Mouse (Mus musculus) heart, embryonic 11.5 days (tissue): ENCODE measurements around the gene Zbtb43. TPM values are rescaled to one million over a fixed set of nuclear protein-coding genes. Genes with fewer than 3 reads are reported as not detected.

Experiments used
- ATAC-seq: fragments of 200-750 bp; cut with Nextera tagmentation; replicated peaks from 2 replicates; pipeline ENCODE4 v1.8.0; 2017; ENCODE audit warnings: moderate library complexity; ENCODE audit not compliant: insufficient number of reproducible peaks, low FRiP score, low TSS enrichment
- H3K27ac ChIP-seq: fragments of 300-500 bp; sonication (generic); 2 replicates; pipeline ENCODE4 v1.5.1; 2014; ENCODE audit warnings: mild to moderate bottlenecking, low read depth, low read length
- H3K27me3 ChIP-seq: fragments of 300-500 bp; sonication (generic); 2 replicates; pipeline ENCODE4 v1.6.1; 2014; ENCODE audit warnings: mild to moderate bottlenecking, low read length, mixed read lengths; ENCODE audit not compliant: control insufficient read depth, insufficient read depth
- H3K36me3 ChIP-seq: fragments of 300-500 bp; sonication (generic); 2 replicates; pipeline ENCODE4 v1.6.1; 2014; ENCODE audit warnings: mild to moderate bottlenecking, low read length, moderate library complexity, mixed read lengths; ENCODE audit not compliant: control insufficient read depth, insufficient read depth
- H3K4me1 ChIP-seq: fragments of 300-500 bp; sonication (generic); 2 replicates; pipeline ENCODE4 v1.6.1; 2014; ENCODE audit warnings: low read length; ENCODE audit not compliant: control insufficient read depth, insufficient read depth
- H3K4me2 ChIP-seq: fragments of 300-500 bp; sonication (generic); 2 replicates; pipeline ENCODE4 v1.6.1; 2014; ENCODE audit warnings: mild to moderate bottlenecking, moderate library complexity
- H3K4me3 ChIP-seq: fragments of 300-500 bp; sonication (generic); 2 replicates; pipeline ENCODE4 v1.5.1; 2014; ENCODE audit warnings: low read depth, low read length
- H3K9ac ChIP-seq: fragments of 300-500 bp; sonication (generic); 2 replicates; pipeline ENCODE4 v1.6.1; 2014; ENCODE audit warnings: mild to moderate bottlenecking, low read depth, low read length, moderate library complexity
- H3K9me3 ChIP-seq: fragments of 300-500 bp; sonication (generic); replicated peaks from 2 replicates; pipeline ENCODE4 v1.6.1; 2016; ENCODE audit warnings: low read length; ENCODE audit not compliant: control insufficient read depth
- WGBS: fragments of 180-500 bp; shearing (Covaris S2); extraction: QIAGEN DNeasy Blood & Tissue Kit; methylation state at CpG from one replicate; pipeline ENCODE4 v1.1.7; 2014; ENCODE audit not compliant: insufficient replicate concordance; 5-methylcytosine and 5-hydroxymethylcytosine counted together
- polyA plus RNA-seq: library from polyadenylated mRNA; unstranded; fragments of >200 nt; fragmentation: Nextera tagmentation; extraction: Ambion mirVana; gene quantifications from 2 replicates; pipeline ENCODE4 v1.2.1, GENCODE M21; 2014

The Zbtb43 gene
- polyA plus RNA-seq, 1 experiment from 2014 or later: 16.8 TPM

- no peaks in the 10 kb centered on the region for H3K4me1 ChIP-seq
- ATAC-seq: no peak
- no peak overlapping the region for H3K9ac ChIP-seq
- H3K4me2 ChIP-seq: no peak overlapping the region
- H3K27me3 ChIP-seq: peaks cover 10% of the 10 kb centered on the region
- no peaks in the 10 kb centered on the region for H3K36me3 ChIP-seq
- H3K9me3 ChIP-seq: no peaks in the 10 kb centered on the region
- no peak overlapping the region for H3K4me3 ChIP-seq
- WGBS: 67% methylated on average over 8 of the region's 8 CpGs
- no peak overlapping the region for H3K27ac ChIP-seq
Observed at GRCm38 (mm10) chr2:33487332-33487731, 19.0 kb upstream of the Zbtb43 start.

- Histone ChIP-seq H3K4me3 (no peak overlapping the region), H3K9ac (no peak overlapping the region), H3K27ac (no peak overlapping the region), H3K4me1 (no peaks in the 10 kb centered on the region), H3K9me3 (no peaks in the 10 kb centered on the region), H3K36me3 (no peaks in the 10 kb centered on the region), H3K27me3 (peaks cover 10% of the 10 kb centered on the region), H3K4me2 (no peak overlapping the region)
- whole genome bisulfite sequencing: 11% methylated on average over 9 of the region's 9 CpGs
- no peak for ATAC-seq
Observed at GRCm38 (mm10) chr2:33486866-33487265, 18.5 kb upstream of the Zbtb43 start.

- H3K4me1 ChIP-seq: no peaks in the 10 kb centered on the region
- 81% methylated on average over 10 of the region's 10 CpGs for WGBS
- H3K9ac ChIP-seq: no peak overlapping the region
- no peaks in the 10 kb centered on the region for H3K36me3 ChIP-seq
- H3K4me3 ChIP-seq: no peak overlapping the region
- H3K27me3 ChIP-seq: no peaks in the 10 kb centered on the region
- H3K4me2 ChIP-seq: no peak overlapping the region
- ATAC-seq: no peak
- H3K9me3 ChIP-seq: no peaks in the 10 kb centered on the region
- no peak overlapping the region for H3K27ac ChIP-seq
Observed at GRCm38 (mm10) chr2:33477961-33478755, 9.8 kb upstream of the Zbtb43 start.

GRCm38 (mm10) chr2:33475961-33476360 is 7.6 kb upstream of the Zbtb43 start:
- no peak overlapping the region for H3K27ac ChIP-seq
- ATAC-seq: no peak

GRCm38 (mm10) chr2:33467546-33468465 is 553 bp downstream of the Zbtb43 start:
- Histone ChIP-seq H3K4me1 (peaks cover 14% of the 10 kb centered on the region), H3K36me3 (no peaks in the 10 kb centered on the region), H3K27me3 (no peaks in the 10 kb centered on the region), H3K9ac (peak overlapping the region; percentile 96), H3K27ac (peak overlapping the region; percentile 57; the same call in 1 of the 2 replicates), H3K4me2 (peak overlapping the region; percentile 87), H3K4me3 (peak overlapping the region; percentile 92), H3K9me3 (no peaks in the 10 kb centered on the region)
- WGBS: 6% methylated on average over 48 of the region's 57 CpGs
- ATAC-seq: no peak

More at GRCm38 (mm10) chr2:33475961-33476360, 7.6 kb upstream of the Zbtb43 start:
- no peaks in the 10 kb centered on the region for H3K9me3 ChIP-seq
- H3K4me2 ChIP-seq: no peak overlapping the region
- no peak overlapping the region for H3K9ac ChIP-seq
- H3K27me3 ChIP-seq: no peaks in the 10 kb centered on the region
- no peaks in the 10 kb centered on the region for H3K36me3 ChIP-seq
- no peaks in the 10 kb centered on the region for H3K4me1 ChIP-seq
- H3K4me3 ChIP-seq: no peak overlapping the region

- H3K27me3 ChIP-seq: no peaks in the 10 kb centered on the region
- 71% methylated on average over 4 of the region's 4 CpGs for WGBS
- ATAC-seq: no peak
- H3K4me2 ChIP-seq: no peak overlapping the region
- H3K4me1 ChIP-seq: peaks cover 14% of the 10 kb centered on the region
- no peaks in the 10 kb centered on the region for H3K9me3 ChIP-seq
- no peak overlapping the region for H3K4me3 ChIP-seq
- H3K9ac ChIP-seq: no peak overlapping the region
- peaks cover 5% of the 10 kb centered on the region; the same call in 1 of the 2 replicates for H3K36me3 ChIP-seq
- H3K27ac ChIP-seq: no peak overlapping the region
Observed at GRCm38 (mm10) chr2:33465966-33466365, 2.4 kb downstream of the Zbtb43 start.

- Histone ChIP-seq H3K4me3 (no peak overlapping the region), H3K36me3 (peaks cover 5% of the 10 kb centered on the region), H3K27ac (no peak overlapping the region), H3K9me3 (no peaks in the 10 kb centered on the region), H3K9ac (no peak overlapping the region), H3K4me1 (peaks cover 14% of the 10 kb centered on the region), H3K27me3 (no peaks in the 10 kb centered on the region), H3K4me2 (no peak overlapping the region)
- whole genome bisulfite sequencing: 80% methylated on average over 5 of the region's 5 CpGs
- ATAC-seq: no peak
Observed at GRCm38 (mm10) chr2:33465215-33465614, 3.1 kb downstream of the Zbtb43 start.

GRCm38 (mm10) chr2:33462066-33462465 is 6.3 kb downstream of the Zbtb43 start:
- peaks cover 5% of the 10 kb centered on the region for H3K36me3 ChIP-seq
- no peak for ATAC-seq
- WGBS: 87% methylated on average over 7 of the region's 7 CpGs

More at GRCm38 (mm10) chr2:33462066-33462465, 6.3 kb downstream of the Zbtb43 start:
- no peaks in the 10 kb centered on the region for H3K9me3 ChIP-seq
- H3K4me1 ChIP-seq: peaks cover 8% of the 10 kb centered on the region
- no peaks in the 10 kb centered on the region for H3K27me3 ChIP-seq
- H3K4me3 ChIP-seq: no peak overlapping the region
- no peak overlapping the region for H3K4me2 ChIP-seq
- H3K9ac ChIP-seq: no peak overlapping the region
- no peak overlapping the region for H3K27ac ChIP-seq
